7 mouse cellular contexts compared by ENCODE assay signal in the genomic region with DNA sequence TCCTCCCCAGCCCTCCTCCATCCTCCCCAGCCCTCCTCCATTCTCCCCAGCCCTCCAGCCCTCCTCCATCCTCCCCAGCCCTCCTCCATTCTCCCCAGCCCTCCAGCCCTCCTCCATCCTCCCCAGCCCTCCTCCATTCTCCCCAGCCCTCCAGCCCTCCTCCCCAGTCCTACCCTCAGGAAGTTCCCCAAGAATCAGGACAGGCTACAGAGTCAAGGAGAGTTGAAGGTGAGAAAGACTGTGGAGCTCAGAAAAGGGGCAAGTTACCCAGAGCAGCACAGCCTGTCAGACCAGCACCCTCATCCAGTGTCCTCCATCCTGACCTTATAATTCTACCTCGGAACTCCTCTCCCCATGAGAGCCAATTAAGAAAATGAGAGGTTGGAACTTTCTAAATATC. TPM values are rescaled to one million over a fixed set of nuclear protein-coding genes. Genes with fewer than 3 reads are reported as not detected.
DNase-seq lines count a peak whose midpoint lies in the region; ATAC-seq lines count a peak whose summit lies in the region.
"Not testable (repeated sequence)": the region's sequence is repeated elsewhere in the genome, so short reads cannot be mapped to it uniquely, and the experiment has no call there.

No protein-coding gene starts in this region.

- H3K4me1 ChIP-seq in embryonic facial prominence, embryonic 14.5 days (ENCODE audit: control insufficient read depth, insufficient read depth, low read length); heart, embryonic 15.5 days (replicated peaks); intestine, embryonic 15.5 days (replicated peaks); midbrain, embryonic 12.5 days; neural tube, embryonic 13.5 days (replicated peaks): not testable (repeated sequence)
- peaks cover 14% of the 10 kb centered on the region for H3K4me1 ChIP-seq in liver, embryonic 15.5 days (replicated peaks)

- not testable (repeated sequence) for H3K36me3 ChIP-seq in embryonic facial prominence, embryonic 14.5 days (ENCODE audit: control insufficient read depth, insufficient read depth, low read length); heart, embryonic 15.5 days; intestine, embryonic 15.5 days; liver, embryonic 15.5 days (replicated peaks); midbrain, embryonic 12.5 days; neural tube, embryonic 13.5 days

- peak; percentile 24; the same call in 1 of the 2 replicates for ATAC-seq in embryonic facial prominence, embryonic 14.5 days (ENCODE audit: low read depth)
- peak; percentile 36; the same call in 1 of the 2 replicates for ATAC-seq in heart, embryonic 15.5 days (replicated peaks; ENCODE audit: insufficient number of reproducible peaks, insufficient read depth, low FRiP score, low read depth)
- peak; percentile 27; the same call in 1 of the 2 replicates for ATAC-seq in intestine, embryonic 15.5 days
- 0 out of 2 replicates have a peak, but pooled peaks have one; percentile 7 for ATAC-seq in liver, embryonic 15.5 days (ENCODE audit: insufficient read depth)
- 0 out of 2 replicates have a peak, but pooled peaks have one; percentile 34 for ATAC-seq in midbrain, embryonic 12.5 days (ENCODE audit: low FRiP score, low read depth)
- ATAC-seq in neural tube, embryonic 13.5 days (ENCODE audit: low read depth): peak; percentile 42

- WGBS in embryonic facial prominence, embryonic 14.5 days: 40% methylated on average over 1 of the region's 1 CpGs
- 46% methylated on average over 1 of the region's 1 CpGs for WGBS in heart, embryonic 15.5 days
- 69% methylated on average over 1 of the region's 1 CpGs for WGBS in intestine, embryonic 15.5 days
- 45% methylated on average over 1 of the region's 1 CpGs for WGBS in liver, embryonic 15.5 days (ENCODE audit: insufficient replicate concordance)
- WGBS in midbrain, embryonic 12.5 days: 65% methylated on average over 1 of the region's 1 CpGs
- 80% methylated on average over 1 of the region's 1 CpGs for WGBS in neural tube, embryonic 13.5 days

- H3K9ac ChIP-seq in embryonic facial prominence, embryonic 14.5 days (ENCODE audit: low read depth, low read length); heart, embryonic 15.5 days; intestine, embryonic 15.5 days; liver, embryonic 15.5 days; midbrain, embryonic 12.5 days (replicated peaks); neural tube, embryonic 13.5 days: not testable (repeated sequence)

- not testable (repeated sequence) for H3K27ac ChIP-seq in embryonic facial prominence, embryonic 14.5 days (replicated peaks; ENCODE audit: low read depth, low read length); heart, embryonic 15.5 days; intestine, embryonic 15.5 days; midbrain, embryonic 12.5 days (replicated peaks); neural tube, embryonic 13.5 days (replicated peaks)
- 0 out of 2 replicates have a peak overlapping the region, but pooled peaks have one; percentile 29 for H3K27ac ChIP-seq in liver, embryonic 15.5 days (replicated peaks)

- H3K4me2 ChIP-seq in embryonic facial prominence, embryonic 14.5 days (ENCODE audit: low read depth, low read length); heart, embryonic 15.5 days; intestine, embryonic 15.5 days (replicated peaks); liver, embryonic 15.5 days; midbrain, embryonic 12.5 days (replicated peaks); neural tube, embryonic 13.5 days: not testable (repeated sequence)

- not testable (repeated sequence) for H3K4me3 ChIP-seq in embryonic facial prominence, embryonic 14.5 days (ENCODE audit: low read depth, low read length); heart, embryonic 15.5 days; intestine, embryonic 15.5 days (replicated peaks); liver, embryonic 15.5 days (replicated peaks); midbrain, embryonic 12.5 days; neural tube, embryonic 13.5 days

- not testable (repeated sequence) for H3K9me3 ChIP-seq in embryonic facial prominence, embryonic 14.5 days (ENCODE audit: control insufficient read depth, low read length); heart, embryonic 15.5 days (replicated peaks); intestine, embryonic 15.5 days; liver, embryonic 15.5 days (replicated peaks); midbrain, embryonic 12.5 days; neural tube, embryonic 13.5 days

- H3K27me3 ChIP-seq in embryonic facial prominence, embryonic 14.5 days (replicated peaks; ENCODE audit: control insufficient read depth, insufficient read depth, low read length); heart, embryonic 15.5 days; intestine, embryonic 15.5 days (replicated peaks); liver, embryonic 15.5 days; midbrain, embryonic 12.5 days; neural tube, embryonic 13.5 days: not testable (repeated sequence)

- DNase-seq in ES-CJ7 (ENCODE audit: low read depth, low spot score): peak; percentile 37
- not testable (repeated sequence) for DNase-seq in embryonic facial prominence, embryonic 14.5 days (ENCODE audit: low spot score)

RNA-seq across cellular contexts. Expression of gene Ckap4, which starts 17.9 kb away (rescaled TPM):
- 193 and 203 TPM in 2 replicates for polyA plus RNA-seq in embryonic facial prominence, embryonic 14.5 days (2014; fragmentation: Nextera tagmentation; extraction: Ambion mirVana)
- 75.2 and 94.2 TPM in 2 replicates for polyA plus RNA-seq in heart, embryonic 15.5 days (2015; fragmentation: Nextera tagmentation; extraction: Ambion mirVana)
- 59.8 and 61.2 TPM in 2 replicates for polyA plus RNA-seq in intestine, embryonic 15.5 days (2015; fragmentation: Nextera tagmentation; extraction: Ambion mirVana)
- polyA plus RNA-seq in liver, embryonic 15.5 days (2015; fragmentation: Nextera tagmentation; extraction: Ambion mirVana): 11.7 and 12.3 TPM in 2 replicates
- polyA plus RNA-seq in midbrain, embryonic 12.5 days (2016; fragmentation: Nextera tagmentation; extraction: Ambion mirVana): 105 and 109 TPM in 2 replicates
- polyA plus RNA-seq in neural tube, embryonic 13.5 days (2015; fragmentation: Nextera tagmentation; extraction: Ambion mirVana): 64.0 and 65.9 TPM in 2 replicates
